Mouse (Mus musculus) cerebellum, adult 2 months (tissue): ENCODE measurements around the gene Izumo4.

Source experiments
- CTCF ChIP-seq: fragments of 200-500 bp; IDR thresholded peaks from 2 replicates; pipeline ENCODE4 v1.5.1; 2011; ENCODE audit warnings: low read depth, mild to moderate bottlenecking, control low read depth, low read length, moderate library complexity, borderline replicate concordance; ENCODE audit not compliant: insufficient read depth
- POLR2A ChIP-seq: fragments of 200-500 bp; IDR thresholded peaks from 2 replicates; pipeline ENCODE4 v1.6.1; 2011; ENCODE audit warnings: low read length, control low read depth, borderline replicate concordance; ENCODE audit not compliant: insufficient read depth

GRCm38 (mm10) chr10:80697393-80697787 lies 4.6 kb upstream of the Izumo4 start:
- TF ChIP-seq CTCF (no peak), POLR2A (no peak)
